Mouse (Mus musculus) forebrain, embryonic 16.5 days (tissue): ENCODE results near the gene Myo18b. TPM values are rescaled to one million over a fixed set of nuclear protein-coding genes. Genes with fewer than 3 reads are reported as not detected.

Experiments used
- ATAC-seq: fragments of 200-750 bp; cut with Nextera tagmentation; 2 replicates; pipeline ENCODE4 v1.8.0; 2017; ENCODE audit warnings: mild to moderate bottlenecking, moderate library complexity
- H3K27ac ChIP-seq: fragments of 300-500 bp; sonication (generic); 2 replicates; pipeline ENCODE4 v1.5.1; 2014; ENCODE audit warnings: low read length, control low read depth
- H3K27me3 ChIP-seq: fragments of 300-500 bp; sonication (generic); replicated peaks from 2 replicates; pipeline ENCODE4 v1.6.1; 2014; ENCODE audit warnings: low read length; ENCODE audit not compliant: control insufficient read depth, insufficient read depth
- H3K36me3 ChIP-seq: fragments of 300-500 bp; sonication (generic); 2 replicates; pipeline ENCODE4 v1.6.1; 2014; ENCODE audit not compliant: control insufficient read depth, insufficient read depth
- H3K4me1 ChIP-seq: fragments of 300-500 bp; sonication (generic); replicated peaks from 2 replicates; pipeline ENCODE4 v1.6.1; 2014; ENCODE audit warnings: low read length; ENCODE audit not compliant: control insufficient read depth, insufficient read depth
- H3K4me2 ChIP-seq: fragments of 300-500 bp; sonication (generic); 2 replicates; pipeline ENCODE4 v1.6.1; 2014; ENCODE audit warnings: mild to moderate bottlenecking, low read length, control low read depth
- H3K4me3 ChIP-seq: fragments of 300-500 bp; sonication (generic); replicated peaks from 2 replicates; pipeline ENCODE4 v1.5.1; 2014; ENCODE audit warnings: mild to moderate bottlenecking, low read length, control low read depth
- H3K9ac ChIP-seq: fragments of 300-500 bp; sonication (generic); replicated peaks from 2 replicates; pipeline ENCODE4 v1.6.1; 2014; ENCODE audit warnings: low read depth, low read length, control low read depth
- H3K9me3 ChIP-seq: fragments of 300-500 bp; sonication (generic); 2 replicates; pipeline ENCODE4 v1.6.1; 2016; ENCODE audit warnings: low read length; ENCODE audit not compliant: control insufficient read depth
- WGBS: fragments of 180-500 bp; shearing (Covaris S2); extraction: QIAGEN DNeasy Blood & Tissue Kit; methylation state at CpG from one replicate; pipeline ENCODE4 v1.1.7; 2014; 5-methylcytosine and 5-hydroxymethylcytosine counted together
- polyA plus RNA-seq: library from polyadenylated mRNA; unstranded; fragments of >200 nt; fragmentation: Nextera tagmentation; extraction: Ambion mirVana; gene quantifications from 2 replicates; pipeline ENCODE4 v1.2.1, GENCODE M21; 2015

Gene Myo18b
- polyA plus RNA-seq, 1 experiment from 2014 or later: 1.1 TPM

DNA sequence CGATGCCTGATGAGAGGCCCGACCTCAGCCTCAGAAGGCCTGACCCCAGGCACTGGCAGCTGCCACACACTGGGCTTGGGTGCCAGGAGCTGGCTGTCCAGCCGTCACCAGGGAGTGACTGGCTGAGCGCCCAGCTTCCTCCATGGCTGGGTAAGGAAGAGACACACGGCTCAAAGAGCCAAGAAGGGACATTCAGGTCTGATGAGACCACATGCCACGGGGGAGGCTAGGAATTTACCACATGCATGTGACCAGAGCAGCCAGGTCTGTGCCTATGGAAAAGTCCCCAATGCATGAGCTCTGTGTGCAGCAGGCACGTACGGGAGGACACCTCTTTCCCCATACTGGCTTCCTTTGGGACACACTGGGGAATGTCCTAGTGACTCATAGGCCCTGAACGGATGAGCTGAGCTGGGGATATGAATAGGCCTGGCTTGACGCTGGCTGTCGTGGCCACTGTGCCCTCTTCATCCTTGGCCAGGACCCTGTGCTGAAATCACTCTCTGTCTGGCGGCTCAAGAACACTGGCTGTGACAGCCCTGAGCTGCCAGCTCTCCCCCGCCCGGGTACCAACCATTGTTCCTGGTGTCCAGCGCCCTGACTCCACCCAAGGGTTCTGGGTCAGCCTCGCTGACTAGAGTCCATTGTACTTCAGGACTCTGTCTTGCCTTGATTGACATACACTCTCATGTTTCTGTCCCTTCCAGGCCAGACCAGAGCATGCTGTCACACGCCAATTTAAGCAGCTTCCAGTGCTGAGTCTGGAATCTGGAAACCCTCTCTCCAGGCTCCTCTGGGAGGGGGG lies 9.3 kb downstream of the Myo18b start:
- WGBS: 53% methylated on average over 17 of the region's 17 CpGs

DNA sequence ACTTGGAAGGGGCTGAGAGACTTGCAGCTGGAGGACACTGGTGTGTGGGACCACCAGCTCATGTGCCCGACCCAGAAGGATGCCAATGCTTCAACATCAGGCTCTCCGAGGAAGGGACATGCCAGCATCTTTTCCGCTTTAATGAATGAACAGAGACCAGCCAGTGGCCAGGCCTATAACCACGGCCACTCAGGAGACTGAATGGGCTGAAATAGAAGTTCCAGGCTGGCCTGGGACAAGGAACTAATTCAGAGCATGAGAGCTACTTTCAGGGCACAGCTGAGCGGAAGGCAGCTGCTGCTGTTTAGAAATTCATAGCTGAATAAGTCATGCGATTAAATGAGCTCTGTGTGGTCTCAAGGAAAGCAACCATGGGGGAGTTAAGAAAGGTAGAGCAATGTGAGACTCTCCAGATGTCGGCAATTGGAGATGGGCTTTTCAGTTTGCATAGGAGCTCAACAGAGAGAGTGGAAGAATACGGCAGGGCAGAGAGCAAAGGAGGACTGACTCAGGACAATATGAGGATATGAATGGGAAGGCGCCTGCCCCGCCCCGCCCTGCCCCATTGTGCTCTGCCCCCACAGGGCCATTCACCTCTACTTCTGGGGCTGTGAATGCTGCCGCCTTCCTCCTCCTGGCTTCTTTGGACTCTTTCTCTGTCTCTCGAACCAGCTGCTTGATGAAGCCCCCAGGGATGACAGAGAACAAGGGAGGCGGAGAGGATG lies 18.6 kb downstream of the Myo18b start:
- no peak overlapping the region for H3K4me3 ChIP-seq
- no peak overlapping the region for H3K9ac ChIP-seq
- no peaks in the 10 kb centered on the region for H3K36me3 ChIP-seq
- no peaks in the 10 kb centered on the region for H3K27me3 ChIP-seq
- H3K9me3 ChIP-seq: no peaks in the 10 kb centered on the region
- 0 out of 2 replicates have a peak, but pooled peaks have one; percentile 36 for ATAC-seq
- WGBS: 37% methylated on average over 14 of the region's 14 CpGs
- no peak overlapping the region for H3K4me2 ChIP-seq
- no peaks in the 10 kb centered on the region for H3K4me1 ChIP-seq
- no peak overlapping the region for H3K27ac ChIP-seq

More for the DNA sequence above, 9.3 kb downstream of the Myo18b start:
- ATAC-seq: peak; percentile 55; the same call in 1 of the 2 replicates
- Histone ChIP-seq H3K27ac (no peak overlapping the region), H3K9ac (no peak overlapping the region), H3K36me3 (no peaks in the 10 kb centered on the region), H3K9me3 (no peaks in the 10 kb centered on the region), H3K4me2 (no peak overlapping the region), H3K27me3 (no peaks in the 10 kb centered on the region), H3K4me3 (no peak overlapping the region), H3K4me1 (no peaks in the 10 kb centered on the region)

DNA sequence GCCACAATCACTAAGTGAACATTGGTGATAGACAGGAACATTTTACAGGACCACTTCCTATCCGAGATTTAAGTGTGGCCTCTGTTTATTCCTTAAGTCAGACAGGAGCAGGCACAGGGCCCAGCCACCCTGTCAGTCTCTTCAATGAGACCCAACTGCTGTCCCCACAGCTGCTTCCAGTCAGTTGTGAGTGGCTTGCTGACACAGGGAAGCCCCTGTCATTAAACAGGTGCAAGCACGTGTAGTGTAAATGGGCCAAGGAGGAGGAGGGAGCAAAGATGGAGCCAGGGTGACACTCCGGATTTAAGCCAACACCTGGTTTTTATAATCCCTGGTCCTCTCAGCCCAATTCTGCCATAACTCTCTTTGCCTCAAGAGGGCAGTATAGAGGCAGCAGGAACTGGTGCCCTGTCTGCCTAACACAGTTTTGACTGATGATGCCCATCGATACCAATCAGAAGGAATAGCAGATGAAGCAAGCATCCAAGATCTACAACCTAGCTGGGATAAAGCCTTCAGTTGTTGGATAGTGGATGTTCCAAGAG lies 19.2 kb downstream of the Myo18b start:
- 32% methylated on average over 4 of the region's 4 CpGs for WGBS
- no peak overlapping the region for H3K27ac ChIP-seq
- no peaks in the 10 kb centered on the region for H3K4me1 ChIP-seq
- H3K36me3 ChIP-seq: no peaks in the 10 kb centered on the region
- H3K4me3 ChIP-seq: no peak overlapping the region
- no peaks in the 10 kb centered on the region for H3K27me3 ChIP-seq
- H3K4me2 ChIP-seq: no peak overlapping the region
- H3K9ac ChIP-seq: no peak overlapping the region
- no peaks in the 10 kb centered on the region for H3K9me3 ChIP-seq
- no peak for ATAC-seq

DNA sequence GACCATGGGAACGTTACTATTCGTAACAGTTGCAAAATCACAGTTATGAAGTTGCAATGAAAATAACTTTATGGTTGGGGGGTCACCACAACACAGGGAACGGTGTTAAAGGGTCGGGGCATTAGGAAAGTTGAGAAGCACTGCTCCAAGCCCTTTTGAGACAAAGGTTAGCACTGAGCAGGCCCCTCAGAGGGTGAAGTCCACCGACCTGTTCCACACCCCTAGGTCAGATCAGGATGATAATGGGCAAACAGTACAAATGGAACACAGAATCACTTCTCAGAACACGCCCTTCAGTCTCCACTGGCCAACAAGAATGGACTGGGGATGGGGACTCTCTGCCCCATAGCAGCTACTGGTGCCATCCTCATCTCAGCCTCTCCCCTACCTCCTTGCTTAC lies 23.2 kb downstream of the Myo18b start:
- no peaks in the 10 kb centered on the region for H3K36me3 ChIP-seq
- no peaks in the 10 kb centered on the region for H3K9me3 ChIP-seq
- 77% methylated on average over 6 of the region's 6 CpGs for WGBS
- H3K27ac ChIP-seq: no peak overlapping the region
- no peaks in the 10 kb centered on the region; the same call in 1 of the 2 replicates for H3K27me3 ChIP-seq
- no peak overlapping the region for H3K4me3 ChIP-seq
- no peak for ATAC-seq
- H3K4me2 ChIP-seq: no peak overlapping the region
- no peaks in the 10 kb centered on the region for H3K4me1 ChIP-seq
- no peak overlapping the region for H3K9ac ChIP-seq

DNA sequence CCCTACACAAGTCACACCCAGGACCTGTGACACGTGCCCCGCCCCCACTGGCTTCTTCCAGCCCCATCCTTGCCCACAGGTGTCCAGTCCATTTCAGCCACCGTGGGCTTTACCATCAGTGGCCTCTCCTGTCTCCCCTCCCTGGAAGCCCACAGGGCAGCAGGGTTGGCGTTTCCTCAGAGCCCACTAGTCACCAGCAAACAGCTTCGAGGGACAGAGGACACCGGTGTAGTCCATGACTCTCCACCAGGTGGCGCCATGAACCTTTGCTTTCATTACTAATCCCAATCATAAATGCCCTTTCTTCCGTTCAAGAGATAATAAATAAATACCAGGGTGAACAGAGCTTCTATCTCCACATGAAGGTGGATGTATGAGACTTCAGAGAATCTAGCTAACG lies 25.4 kb downstream of the Myo18b start:
- WGBS: 22% methylated on average over 9 of the region's 9 CpGs
- Histone ChIP-seq H3K36me3 (no peaks in the 10 kb centered on the region), H3K9ac (no peak overlapping the region), H3K4me2 (no peak overlapping the region), H3K9me3 (no peaks in the 10 kb centered on the region), H3K4me3 (no peak overlapping the region), H3K27me3 (no peaks in the 10 kb centered on the region; the same call in 1 of the 2 replicates), H3K27ac (no peak overlapping the region), H3K4me1 (no peaks in the 10 kb centered on the region)
- peak; percentile 61 for ATAC-seq

DNA sequence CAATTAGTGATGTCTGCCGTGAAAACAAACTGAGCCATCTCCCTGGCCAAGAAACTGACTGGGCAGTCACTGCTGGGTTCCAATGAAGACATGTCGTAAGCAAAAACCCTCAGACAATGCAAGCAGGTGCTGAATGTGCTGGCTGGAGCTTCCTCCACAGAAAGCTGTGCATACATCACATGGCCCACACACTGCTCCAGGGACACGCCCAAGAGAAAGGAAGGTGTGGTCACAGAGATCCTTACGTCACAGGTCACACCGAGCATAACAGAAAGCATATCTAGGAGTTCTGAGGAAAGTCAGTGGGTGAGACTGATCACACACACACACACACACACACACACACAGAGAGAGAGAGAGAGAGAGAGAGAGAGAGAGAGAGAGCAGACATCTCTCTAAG lies 27.5 kb downstream of the Myo18b start:
- no peaks in the 10 kb centered on the region for H3K36me3 ChIP-seq
- no peak overlapping the region for H3K27ac ChIP-seq
- H3K4me2 ChIP-seq: no peak overlapping the region
- no peaks in the 10 kb centered on the region; the same call in 1 of the 2 replicates for H3K27me3 ChIP-seq
- no peaks in the 10 kb centered on the region for H3K9me3 ChIP-seq
- no peak for ATAC-seq
- H3K4me3 ChIP-seq: no peak overlapping the region
- 76% methylated on average over 5 of the region's 5 CpGs for WGBS
- no peaks in the 10 kb centered on the region for H3K4me1 ChIP-seq
- no peak overlapping the region for H3K9ac ChIP-seq

DNA sequence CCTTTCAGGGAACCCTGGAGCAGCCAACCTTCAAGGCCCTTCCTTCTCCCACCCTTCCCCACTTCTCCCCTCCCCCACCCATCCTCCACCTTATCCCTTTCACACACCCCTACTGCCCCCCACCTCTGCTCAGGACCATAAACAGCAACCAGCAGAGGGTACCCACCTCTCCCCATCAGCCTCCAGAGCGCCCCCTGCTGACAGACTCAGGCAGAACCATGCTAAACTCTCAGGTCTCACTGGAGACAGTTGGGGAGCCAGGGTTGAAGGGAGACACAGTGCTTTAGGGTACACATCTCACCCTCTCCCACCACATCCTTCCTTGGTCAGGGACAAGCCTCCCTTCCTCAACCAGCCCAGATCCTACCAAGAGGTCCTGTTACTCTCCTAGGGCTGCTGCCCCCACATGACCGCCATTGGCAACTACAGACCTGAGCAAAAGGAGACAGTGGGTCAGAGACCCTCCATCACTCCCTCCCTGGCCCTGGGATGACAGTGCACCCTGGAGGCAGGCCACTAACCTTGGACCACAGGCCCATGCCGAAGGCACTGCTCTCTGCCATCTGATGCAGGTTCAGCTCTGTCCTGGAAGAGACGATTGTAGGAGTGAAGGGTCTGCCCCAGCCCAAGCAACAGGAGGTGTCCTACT lies 31.3 kb downstream of the Myo18b start:
- no peak overlapping the region for H3K4me3 ChIP-seq
- H3K4me2 ChIP-seq: no peak overlapping the region
- H3K4me1 ChIP-seq: peaks cover under 1% of the 10 kb centered on the region
- no peak overlapping the region for H3K9ac ChIP-seq
- 41% methylated on average over 4 of the region's 4 CpGs for WGBS
- no peaks in the 10 kb centered on the region for H3K9me3 ChIP-seq
- peak; percentile 37; the same call in 1 of the 2 replicates for ATAC-seq
- no peak overlapping the region for H3K27ac ChIP-seq
- no peaks in the 10 kb centered on the region for H3K36me3 ChIP-seq
- H3K27me3 ChIP-seq: no peaks in the 10 kb centered on the region; the same call in 1 of the 2 replicates

DNA sequence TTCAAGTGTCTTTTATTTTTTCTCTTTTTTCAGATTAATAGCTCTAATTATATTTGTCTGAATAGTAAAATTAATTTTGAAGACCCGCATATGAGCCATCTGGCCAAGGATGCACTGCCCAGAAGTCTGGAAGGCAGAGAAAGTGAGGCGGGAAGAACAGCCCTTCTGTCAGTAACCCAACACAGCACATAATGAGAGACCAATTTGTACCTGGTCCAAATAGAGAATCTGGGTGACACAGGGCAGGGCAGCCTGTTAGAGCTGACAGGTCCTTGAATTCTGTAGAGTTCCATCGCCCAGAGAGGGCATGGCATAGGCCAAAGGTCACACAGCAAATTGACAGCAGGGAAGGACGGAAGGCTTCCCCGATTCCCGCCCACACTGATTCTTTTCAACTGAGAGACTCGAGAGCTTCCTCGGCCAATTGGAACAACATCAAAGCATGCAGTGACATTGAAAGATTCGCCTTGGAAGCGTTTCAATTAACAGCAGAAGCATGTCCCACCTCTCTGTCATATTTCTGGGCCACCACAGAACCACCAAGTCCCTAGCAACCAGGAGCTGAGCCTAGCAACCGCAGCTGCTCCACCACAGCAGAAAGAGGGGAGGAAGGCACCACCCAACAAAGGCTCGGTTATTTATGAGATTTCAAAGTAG lies 36.7 kb downstream of the Myo18b start:
- peak; percentile 78 for ATAC-seq
- 34% methylated on average over 12 of the region's 12 CpGs for WGBS

More for the DNA sequence above, 36.7 kb downstream of the Myo18b start:
- H3K27me3 ChIP-seq: no peaks in the 10 kb centered on the region
- peak overlapping the region; percentile 56 for H3K27ac ChIP-seq
- H3K9ac ChIP-seq: no peak overlapping the region
- H3K4me1 ChIP-seq: peaks cover 8% of the 10 kb centered on the region
- H3K4me2 ChIP-seq: no peak overlapping the region
- no peak overlapping the region for H3K4me3 ChIP-seq
- no peaks in the 10 kb centered on the region for H3K36me3 ChIP-seq
- H3K9me3 ChIP-seq: no peaks in the 10 kb centered on the region
